Mouse (Mus musculus) thymus, postnatal 25 days (tissue): ENCODE results near the gene Scmh1.
A peak's percentile ranks its signal among the peaks of the same experiment; 100 is the strongest.
"Not testable (repeated sequence)": the region's sequence is repeated elsewhere in the genome, so short reads cannot be mapped to it uniquely, and the experiment has no call there.

Experiments used
- DNase-seq: peaks from one replicate; pipeline ENCODE4 v3.0.0; 2022

Gene Scmh1

GRCm38 (mm10) chr4:120405144-120405805, at the start of gene Scmh1:
Scmh1 (plus strand) TSS chr4:120405281.
- peak; percentile 76 for DNase-seq

DNA sequence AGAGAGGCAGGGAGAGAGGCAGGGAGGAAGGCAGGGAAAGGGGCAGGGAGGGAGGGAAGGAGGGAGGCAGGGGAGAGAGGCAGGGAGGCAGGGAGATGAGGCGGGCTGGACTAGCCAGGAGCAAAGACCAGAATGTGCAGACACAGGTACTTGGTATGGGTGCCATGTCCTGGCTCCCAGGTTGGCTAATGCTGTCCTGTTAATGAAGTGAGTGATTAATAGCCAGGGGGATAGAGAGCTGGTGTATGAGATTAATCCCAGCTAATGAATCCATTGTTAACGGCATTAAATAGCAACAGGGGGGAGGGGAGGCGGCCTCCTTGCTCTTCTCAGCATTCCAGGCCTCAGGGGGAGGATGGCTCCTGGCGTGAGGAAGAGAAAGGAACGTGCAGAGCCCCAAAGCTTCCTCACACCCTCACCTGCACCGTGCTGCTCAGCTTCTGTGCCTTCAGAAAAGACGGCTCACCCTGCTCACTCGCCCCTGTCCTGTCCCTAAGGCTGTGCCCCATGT, 45.0 kb upstream of the Scmh1 start:
- no peak for DNase-seq

DNA sequence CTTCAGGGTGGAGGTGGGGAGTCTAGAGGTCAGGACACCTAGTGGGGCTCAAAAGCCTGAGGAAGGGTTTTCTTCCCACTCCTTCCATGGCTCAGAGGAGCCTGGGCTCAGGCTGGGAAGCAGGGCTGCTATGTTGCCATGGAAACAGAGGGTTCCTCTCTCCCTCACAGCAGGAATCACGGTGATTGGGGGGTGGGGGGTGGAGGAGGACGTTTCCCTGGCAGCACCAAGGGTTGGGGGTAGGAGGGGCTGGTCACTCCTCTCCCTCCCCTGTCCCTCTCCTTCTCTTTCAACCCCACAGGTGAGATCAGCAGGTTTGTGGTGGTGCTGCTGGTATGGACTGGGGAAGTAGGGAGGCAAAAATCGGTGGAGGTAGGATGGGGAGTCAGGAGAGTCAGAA, 40.4 kb upstream of the Scmh1 start:
- no peak for DNase-seq

DNA sequence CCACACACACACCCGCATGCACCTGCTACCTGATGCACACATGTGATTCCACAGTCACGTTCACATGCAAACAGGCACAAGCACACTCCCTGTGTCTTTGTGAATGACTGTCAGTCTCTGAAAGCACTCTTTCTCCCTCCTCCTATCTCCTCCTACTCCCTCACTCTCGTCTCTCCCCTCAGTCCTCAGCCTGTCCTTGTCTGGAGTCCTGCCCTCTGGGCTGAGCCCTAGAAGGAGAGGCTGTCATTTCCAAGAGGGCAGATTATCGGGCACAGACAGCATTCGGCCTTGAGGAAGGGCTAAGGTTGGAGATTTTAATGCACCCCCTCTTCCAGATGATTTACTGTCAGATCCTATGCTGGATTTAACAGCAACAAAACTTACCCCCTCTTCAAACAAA, 39.6 kb upstream of the Scmh1 start:
- DNase-seq, result no peak

DNA sequence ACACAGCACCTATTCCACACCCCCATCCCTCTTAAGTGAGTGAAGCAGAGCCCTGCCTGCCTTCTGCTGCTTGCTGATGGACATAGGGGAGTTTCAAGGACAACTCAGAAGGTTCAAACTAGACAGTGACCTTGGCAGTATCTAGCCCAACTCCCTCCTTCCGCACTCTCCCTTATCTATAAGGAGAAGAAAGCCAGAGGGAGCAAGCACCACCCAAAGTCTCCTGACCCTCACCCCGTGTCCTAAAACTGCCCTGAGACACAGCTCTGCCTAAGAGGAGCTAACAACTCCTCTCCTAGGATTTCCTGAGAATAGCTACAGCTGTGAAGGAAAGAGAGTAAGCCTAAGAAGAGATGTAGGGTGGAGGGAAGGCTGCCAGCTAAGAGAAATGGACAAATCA, 37.0 kb upstream of the Scmh1 start:
- no peak for DNase-seq

- DNase-seq, result peak; percentile 52
Measured at GRCm38 (mm10) chr4:120368663-120369062, 36.4 kb upstream of the Scmh1 start.

- no peak for DNase-seq
Measured at GRCm38 (mm10) chr4:120369156-120369555, 35.9 kb upstream of the Scmh1 start.

- DNase-seq, result no peak
Measured at GRCm38 (mm10) chr4:120369861-120370366, 35.2 kb upstream of the Scmh1 start.

- no peak for DNase-seq
Measured at GRCm38 (mm10) chr4:120372838-120373237, 32.2 kb upstream of the Scmh1 start.

GRCm38 (mm10) chr4:120373813-120374212, 31.3 kb upstream of the Scmh1 start:
- no peak for DNase-seq

DNA sequence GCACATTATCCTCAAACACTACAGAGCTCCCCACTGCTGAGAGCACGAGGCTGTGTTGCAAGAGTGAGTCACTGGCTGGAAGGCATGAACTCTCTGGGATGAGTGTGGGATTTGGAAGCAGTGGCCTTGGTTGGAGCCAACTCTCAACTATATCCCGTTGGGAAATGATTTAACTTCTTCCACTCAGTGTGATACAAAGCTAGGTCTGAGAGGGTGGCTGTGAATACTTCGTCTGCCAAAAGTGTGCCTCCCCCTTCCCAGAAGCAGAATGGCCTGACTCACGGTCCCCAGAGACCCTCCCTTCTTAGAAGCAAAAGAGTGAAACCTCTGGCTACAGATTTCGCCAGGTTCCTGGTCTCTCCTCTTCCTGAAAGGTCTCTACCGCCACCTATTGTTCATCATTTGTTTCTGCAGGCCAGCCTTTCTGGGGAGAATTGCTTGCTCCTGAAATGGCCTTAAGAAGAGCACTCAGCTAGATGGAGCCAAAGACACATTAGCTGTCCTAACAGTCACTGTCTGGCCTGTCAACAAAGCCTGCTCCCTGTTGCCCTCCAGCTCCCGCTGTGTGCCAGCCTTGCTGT, 24.2 kb upstream of the Scmh1 start:
- DNase-seq, result peak; percentile 48

- no peak for DNase-seq
Measured at GRCm38 (mm10) chr4:120385496-120385895, 19.6 kb upstream of the Scmh1 start.

GRCm38 (mm10) chr4:120387496-120387895, 17.6 kb upstream of the Scmh1 start:
- DNase-seq, result no peak

DNA sequence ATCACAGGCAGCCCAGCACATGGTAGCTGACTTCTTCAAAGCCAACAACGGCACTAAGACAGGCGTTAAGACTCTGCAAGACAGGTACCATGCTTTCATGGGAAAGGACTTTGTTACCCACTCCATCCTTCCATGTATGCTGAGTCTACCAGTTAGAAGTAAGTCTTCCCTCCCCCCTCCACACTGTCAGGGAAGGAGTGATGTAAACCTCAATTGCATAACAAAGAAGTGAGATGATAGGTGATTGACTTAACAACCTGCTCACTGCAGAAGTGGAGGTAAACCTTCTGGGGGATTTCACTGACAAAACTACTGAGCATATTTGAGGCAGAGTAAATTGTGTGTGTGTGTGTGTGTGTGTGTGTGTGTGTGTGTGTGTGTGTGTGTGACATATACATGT, 17.1 kb upstream of the Scmh1 start:
- no peak for DNase-seq

DNA sequence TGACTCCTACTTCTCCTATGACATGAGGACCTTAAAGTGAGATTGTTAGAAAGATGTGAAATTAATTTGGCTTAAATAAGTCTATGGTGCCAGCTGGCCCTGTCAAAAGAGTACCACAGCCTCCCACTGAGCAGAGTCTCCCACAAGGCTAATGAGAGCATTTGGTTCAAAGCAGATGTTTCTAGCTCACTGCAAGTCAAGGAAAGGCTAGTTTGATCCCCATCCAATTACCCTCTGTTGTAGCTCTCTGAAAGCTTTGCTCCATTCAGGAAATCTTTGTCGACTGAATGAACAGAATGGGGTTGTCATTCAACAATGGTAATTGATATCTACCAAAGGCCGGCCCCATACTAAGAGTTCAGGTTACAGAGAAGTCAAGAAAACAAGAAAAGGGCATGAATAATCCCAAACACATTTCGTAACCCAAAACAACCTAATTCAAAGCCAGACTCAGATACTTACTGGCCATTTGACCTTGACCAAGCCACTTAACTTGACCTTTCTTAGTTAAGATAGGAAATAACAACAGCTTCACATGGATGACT, 16.0 kb upstream of the Scmh1 start:
- DNase-seq, result no peak

DNA sequence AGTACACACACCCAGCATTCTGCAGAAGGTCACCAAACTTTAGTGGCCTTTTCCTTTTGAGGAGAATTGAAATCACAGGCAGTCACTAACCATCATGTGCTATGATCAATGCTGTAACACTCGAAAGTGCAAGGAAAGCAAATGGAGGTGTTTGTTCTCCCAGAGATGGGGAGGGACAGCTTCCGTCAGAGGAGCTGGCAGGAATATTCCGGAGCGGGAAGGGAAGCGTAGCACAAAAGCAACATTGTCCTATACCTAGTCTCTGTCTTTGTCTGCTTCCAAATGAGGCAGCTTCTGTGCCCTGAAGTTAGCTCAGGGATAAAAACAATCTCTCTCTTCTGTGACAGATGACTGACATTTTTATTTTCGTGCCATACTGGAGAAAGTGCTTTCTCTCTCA, 15.5 kb upstream of the Scmh1 start:
- DNase-seq, result no peak

DNA sequence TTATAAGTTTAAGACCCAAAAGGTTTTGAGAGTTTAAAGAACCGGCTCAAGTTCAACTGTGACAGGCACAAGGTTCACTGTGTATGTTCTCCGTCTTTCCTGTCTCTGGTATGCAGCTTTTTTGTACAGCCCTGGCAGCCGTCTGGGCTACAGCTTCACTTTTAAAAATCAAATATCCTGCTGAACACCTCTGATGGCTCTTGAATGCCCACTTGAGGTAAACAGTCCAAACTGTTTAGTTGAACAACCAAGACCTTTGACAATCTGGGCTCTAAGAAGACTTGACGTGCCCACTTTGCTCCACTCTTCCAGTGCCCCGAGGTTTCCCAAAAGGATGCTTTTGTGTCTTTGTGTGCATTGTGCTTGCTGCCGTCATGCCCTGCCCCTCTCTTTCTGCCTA, 13.5 kb upstream of the Scmh1 start:
- DNase-seq, result no peak

DNA sequence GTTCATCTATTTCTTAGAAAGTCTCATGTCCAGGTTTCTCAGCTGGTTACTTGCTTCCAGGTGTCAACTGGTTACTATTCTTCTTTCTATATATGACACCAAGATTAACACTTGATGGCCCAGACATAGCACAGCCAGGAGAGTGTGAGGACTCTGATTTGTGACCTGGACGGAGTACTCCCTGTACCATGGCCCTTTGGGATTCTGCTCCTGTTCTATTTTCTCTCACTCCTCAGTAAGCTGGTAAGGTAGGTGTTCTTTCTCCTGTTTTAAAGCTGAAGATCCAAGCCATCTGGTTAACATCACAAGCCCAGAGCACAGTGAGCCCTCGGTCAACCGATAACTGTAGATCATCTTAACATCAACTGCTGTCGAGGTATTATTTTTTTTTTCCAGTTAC, 12.7 kb upstream of the Scmh1 start:
- DNase-seq, result no peak

DNA sequence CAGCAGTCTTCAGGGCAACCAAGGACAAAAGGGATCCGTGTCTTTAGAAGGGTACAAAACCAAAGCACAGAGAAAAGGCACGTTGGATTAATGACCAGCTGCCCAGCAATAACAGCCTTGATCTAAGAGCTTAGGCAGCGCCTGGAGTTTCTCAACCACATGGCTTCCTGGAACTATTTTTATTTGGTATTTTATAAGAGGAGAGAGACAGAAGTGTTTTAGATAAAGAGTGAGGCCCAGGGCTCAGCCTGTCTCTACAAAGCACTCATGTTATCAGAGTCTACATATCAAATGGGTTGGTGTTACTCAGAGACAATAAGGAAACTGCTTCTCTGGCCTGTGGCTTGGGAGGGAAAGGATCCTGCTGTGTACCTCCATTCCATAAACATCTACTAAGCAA, 12.3 kb upstream of the Scmh1 start:
- no peak for DNase-seq

DNA sequence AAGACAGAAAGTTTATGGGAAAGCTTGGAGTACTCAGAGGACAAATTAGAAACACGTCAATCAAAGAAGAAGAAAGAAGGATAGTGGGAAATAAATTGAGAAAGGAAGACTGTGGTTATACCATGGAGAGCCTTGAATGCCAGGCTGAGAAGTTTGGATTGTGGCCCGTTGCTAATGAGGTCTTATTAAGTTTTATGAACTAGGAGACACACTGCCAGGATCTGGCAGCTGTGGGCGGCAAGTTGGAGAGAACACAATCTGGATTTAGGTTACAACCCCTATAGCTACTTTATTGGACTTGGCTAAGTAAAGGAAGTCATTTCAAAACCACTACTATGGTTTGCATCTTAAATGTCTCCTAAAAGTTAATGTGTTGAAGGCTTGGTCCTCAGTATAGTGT, 4.8 kb upstream of the Scmh1 start:
- no peak for DNase-seq

DNA sequence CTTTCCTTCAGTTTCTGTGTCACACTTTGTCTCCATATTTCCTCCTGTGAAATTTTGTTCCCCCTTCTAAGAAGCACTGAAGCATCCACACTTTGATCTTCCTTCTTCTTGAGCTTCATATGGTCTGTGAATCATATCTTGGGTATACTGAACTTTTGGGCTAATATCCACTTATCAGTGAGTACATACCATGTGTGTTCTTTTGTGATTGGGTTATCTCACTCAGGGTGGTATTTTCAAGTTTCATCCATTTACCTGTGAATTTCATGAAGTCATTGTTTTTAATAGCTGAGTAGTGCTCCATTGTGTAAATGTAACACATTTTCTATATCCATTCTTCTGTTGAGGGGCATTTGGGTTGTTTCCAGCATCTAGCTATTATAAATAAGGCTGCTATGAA, 3.0 kb upstream of the Scmh1 start:
- DNase-seq, result not testable (repeated sequence)

GRCm38 (mm10) chr4:120404247-120404646, 834 bp upstream of the Scmh1 start:
- DNase-seq, result peak; percentile 3

- DNase-seq, result no peak
Measured at GRCm38 (mm10) chr4:120404778-120405143, 320 bp upstream of the Scmh1 start.
